Mouse (Mus musculus) limb, embryonic 13.5 days (tissue): ENCODE results near the gene Chrm4. TPM values are rescaled to one million over a fixed set of nuclear protein-coding genes. Genes with fewer than 3 reads are reported as not detected.

Experiments
- ATAC-seq: fragments of 200-750 bp; cut with Nextera tagmentation; 2 replicates; pipeline ENCODE4 v1.8.0; 2017; ENCODE audit warnings: low read depth, moderate number of reproducible peaks, moderate TSS enrichment; ENCODE audit not compliant: low FRiP score
- H3K27ac ChIP-seq: fragments of 300-500 bp; sonication (generic); 2 replicates; pipeline ENCODE4 v1.5.1; 2015; ENCODE audit warnings: inconsistent platforms, mild to moderate bottlenecking, moderate library complexity
- H3K27me3 ChIP-seq: fragments of 300-500 bp; sonication (generic); 2 replicates; pipeline ENCODE4 v1.6.1; 2015; ENCODE audit warnings: mild to moderate bottlenecking, inconsistent platforms
- H3K36me3 ChIP-seq: fragments of 300-500 bp; sonication (generic); 2 replicates; pipeline ENCODE4 v1.6.1; 2015; ENCODE audit warnings: inconsistent platforms, mild to moderate bottlenecking, moderate library complexity
- H3K4me1 ChIP-seq: fragments of 300-500 bp; sonication (generic); 2 replicates; pipeline ENCODE4 v1.6.1; 2015; ENCODE audit warnings: inconsistent platforms
- H3K4me2 ChIP-seq: fragments of 300-500 bp; sonication (generic); replicated peaks from 2 replicates; pipeline ENCODE4 v1.6.1; 2015; ENCODE audit warnings: inconsistent platforms, mild to moderate bottlenecking, moderate library complexity
- H3K4me3 ChIP-seq: fragments of 300-500 bp; sonication (generic); 2 replicates; pipeline ENCODE4 v1.5.1; 2015; ENCODE audit warnings: moderate library complexity, mild to moderate bottlenecking, inconsistent platforms
- H3K9ac ChIP-seq: fragments of 300-500 bp; sonication (generic); 2 replicates; pipeline ENCODE4 v1.6.1; 2015; ENCODE audit warnings: mild to moderate bottlenecking, inconsistent platforms
- H3K9me3 ChIP-seq: fragments of 300-500 bp; sonication (generic); 2 replicates; pipeline ENCODE4 v1.6.1; 2016; ENCODE audit warnings: inconsistent platforms
- WGBS: fragments of 180-500 bp; shearing (Covaris S2); methylation state at CpG from one replicate; pipeline ENCODE4 v1.1.7; 2015; 5-methylcytosine and 5-hydroxymethylcytosine counted together
- polyA plus RNA-seq: library from polyadenylated mRNA; unstranded; fragments of >200 nt; fragmentation: Nextera tagmentation; extraction: Ambion mirVana; gene quantifications from 2 replicates; pipeline ENCODE4 v1.2.1, GENCODE M21; 2015

The Chrm4 gene
- polyA plus RNA-seq, 1 experiment from 2014 or later, result 0.78 TPM

DNA sequence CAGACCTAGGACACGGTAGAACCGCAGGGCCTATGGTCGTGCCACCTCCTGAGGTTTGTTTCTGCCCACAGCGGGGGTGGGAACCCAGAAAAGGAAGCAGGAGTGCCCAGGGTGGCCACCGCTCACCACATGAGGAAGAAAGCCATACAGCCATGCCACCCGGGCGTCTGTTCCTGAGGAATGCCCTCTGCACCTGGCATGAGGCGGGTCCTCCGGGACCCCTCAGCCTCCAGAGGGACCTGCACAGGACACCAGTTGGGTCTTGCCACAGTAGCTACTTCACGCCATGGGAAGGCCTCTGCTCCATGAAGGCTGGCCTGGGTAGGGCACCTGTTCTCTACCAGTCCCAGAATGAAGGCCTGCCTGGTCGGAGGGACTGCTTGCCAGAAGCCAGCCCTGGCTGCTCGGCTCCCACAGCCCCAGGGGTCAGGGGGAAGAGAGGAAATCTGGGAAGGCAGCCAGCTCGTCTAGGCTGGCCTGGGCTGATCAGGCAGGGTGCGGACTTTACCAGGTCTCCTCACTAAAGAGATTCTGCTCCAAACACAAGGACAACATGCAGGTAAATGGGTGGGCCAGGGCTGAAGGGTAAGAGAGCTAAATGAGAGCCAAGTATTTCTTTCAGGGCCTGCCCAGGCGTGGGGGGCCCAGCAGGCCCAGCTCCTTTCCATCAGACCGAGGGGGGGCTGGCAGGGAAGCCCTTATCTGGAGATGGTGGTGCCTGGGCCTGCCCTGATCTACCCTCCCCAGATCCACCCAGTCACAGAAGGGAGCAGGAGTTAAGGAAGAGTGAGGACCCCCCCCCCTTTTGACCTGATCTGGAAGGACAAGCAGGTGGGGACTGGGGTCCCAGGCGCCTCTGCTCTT is 22.6 kb downstream of the Chrm4 start:
- Histone ChIP-seq H3K4me2 (peak overlapping the region; percentile 53), H3K4me1 (peaks cover 57% of the 10 kb centered on the region), H3K4me3 (0 out of 2 replicates have a peak overlapping the region, but pooled peaks have one; percentile 7), H3K9me3 (no peaks in the 10 kb centered on the region), H3K9ac (peak overlapping the region; percentile 54), H3K27me3 (no peaks in the 10 kb centered on the region), H3K36me3 (peaks cover 3% of the 10 kb centered on the region; the same call in 1 of the 2 replicates), H3K27ac (peak overlapping the region; percentile 75; the same call in 1 of the 2 replicates)
- 0 out of 2 replicates have a peak, but pooled peaks have one; percentile 2 for ATAC-seq
- 62% methylated on average over 17 of the region's 17 CpGs for WGBS

DNA sequence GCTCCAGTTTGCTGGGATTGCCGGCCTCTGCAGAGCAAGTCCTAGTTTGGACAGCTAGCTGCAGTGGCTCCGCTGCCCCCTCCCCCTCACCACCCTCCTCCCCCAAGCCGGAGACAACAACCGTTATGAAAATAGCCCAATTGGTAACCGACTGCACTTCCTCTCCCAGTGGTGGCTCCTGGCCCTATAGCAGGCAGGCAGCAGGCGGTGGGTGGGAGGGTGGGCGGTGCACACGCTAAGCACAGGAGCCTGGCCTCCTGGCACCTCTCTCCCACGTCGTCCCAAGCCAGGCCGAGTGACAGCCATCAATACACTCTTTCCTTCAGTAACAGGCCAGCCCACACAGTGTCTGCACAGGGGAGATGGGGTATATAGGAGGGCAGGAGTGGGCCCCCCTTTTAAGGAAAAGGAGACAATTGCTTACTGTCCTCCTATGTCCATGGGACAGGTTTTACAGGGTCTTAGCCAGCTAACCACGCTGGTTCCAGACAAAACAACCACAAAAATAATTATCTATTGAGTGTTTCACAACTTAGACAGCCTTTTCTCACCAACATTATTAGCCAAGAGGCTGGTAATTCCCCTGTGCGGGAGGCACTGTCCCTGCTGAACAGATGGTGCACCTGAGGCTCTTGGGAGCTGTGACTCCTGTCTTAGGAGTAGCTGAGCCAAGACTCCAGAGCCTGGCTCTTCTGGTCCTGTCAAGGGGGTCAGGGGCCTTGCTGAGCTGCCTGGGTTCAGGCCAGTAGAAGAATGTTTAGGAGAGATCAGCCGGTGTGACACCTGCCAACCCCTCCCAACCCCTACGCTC is 23.4 kb downstream of the Chrm4 start:
- WGBS, result 16% methylated on average over 14 of the region's 15 CpGs
- peaks cover 58% of the 10 kb centered on the region for H3K4me1 ChIP-seq
- 0 out of 2 replicates have a peak overlapping the region, but pooled peaks have one; percentile 7 for H3K4me3 ChIP-seq
- ATAC-seq, result peak; percentile 53
- peak overlapping the region; percentile 54 for H3K9ac ChIP-seq
- peak overlapping the region; percentile 53 for H3K4me2 ChIP-seq
- no peaks in the 10 kb centered on the region for H3K9me3 ChIP-seq
- no peaks in the 10 kb centered on the region for H3K27me3 ChIP-seq
- H3K27ac ChIP-seq, result peak overlapping the region; percentile 75; the same call in 1 of the 2 replicates
- H3K36me3 ChIP-seq, result no peaks in the 10 kb centered on the region

DNA sequence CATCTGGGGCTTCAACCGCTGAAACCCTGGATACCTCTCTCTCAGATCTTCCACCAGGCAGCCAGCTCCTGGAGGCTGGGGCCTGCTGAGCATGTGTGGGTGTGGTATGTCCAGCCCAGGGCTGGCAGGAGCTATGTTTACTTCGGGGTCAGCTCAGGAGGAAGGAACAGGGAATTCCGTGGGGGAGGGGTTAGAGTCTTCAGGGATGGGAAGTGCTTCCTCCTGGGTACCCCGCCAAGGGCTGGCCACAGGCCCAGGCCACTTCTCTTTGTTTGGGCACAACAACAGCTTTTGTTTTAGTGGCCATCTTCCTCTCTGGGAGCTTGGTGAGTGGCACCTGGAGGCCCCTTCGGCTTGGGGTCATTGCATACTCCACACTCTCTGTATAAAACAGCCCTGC is 26.8 kb downstream of the Chrm4 start:
- no peaks in the 10 kb centered on the region for H3K9me3 ChIP-seq

DNA sequence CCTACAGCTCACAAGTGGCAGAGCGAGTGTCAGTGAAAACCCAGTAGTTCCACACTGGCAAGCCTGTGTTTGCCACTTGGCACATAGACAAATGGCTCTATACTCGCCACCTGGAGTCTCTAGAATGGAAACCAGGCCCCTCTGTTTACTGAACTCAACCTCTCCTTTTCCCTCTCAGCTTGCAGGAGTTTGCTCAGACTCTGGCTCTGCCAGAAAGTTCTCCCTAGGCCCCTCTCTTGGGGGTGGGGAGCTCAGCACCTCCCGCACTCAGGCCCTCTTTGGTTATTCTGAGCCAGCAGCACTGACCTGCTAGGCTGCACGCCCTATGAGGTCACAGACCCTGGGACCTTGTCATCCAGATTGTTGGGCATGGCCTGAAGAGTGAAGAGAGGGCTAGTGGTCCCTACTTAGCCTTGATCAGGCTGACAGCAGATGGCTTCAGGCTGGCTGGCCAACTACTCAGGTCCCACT is 28.1 kb downstream of the Chrm4 start:
- Histone ChIP-seq H3K9me3 (no peaks in the 10 kb centered on the region), H3K9ac (no peak overlapping the region), H3K4me2 (no peak overlapping the region), H3K36me3 (0 out of 2 replicates have a peak, but pooled peaks cover 3% of the 10 kb centered on the region), H3K27ac (no peak overlapping the region), H3K27me3 (no peaks in the 10 kb centered on the region), H3K4me1 (peaks cover 46% of the 10 kb centered on the region), H3K4me3 (no peak overlapping the region)
- ATAC-seq, result no peak
- WGBS, result 91% methylated on average over 4 of the region's 4 CpGs

More for the DNA sequence above, 26.8 kb downstream of the Chrm4 start:
- Histone ChIP-seq H3K36me3 (no peaks in the 10 kb centered on the region), H3K4me1 (peaks cover 52% of the 10 kb centered on the region), H3K4me2 (no peak overlapping the region), H3K9ac (no peak overlapping the region), H3K27ac (no peak overlapping the region), H3K4me3 (no peak overlapping the region), H3K27me3 (no peaks in the 10 kb centered on the region)
- ATAC-seq, result no peak
- 18% methylated on average over 5 of the region's 5 CpGs for WGBS

DNA sequence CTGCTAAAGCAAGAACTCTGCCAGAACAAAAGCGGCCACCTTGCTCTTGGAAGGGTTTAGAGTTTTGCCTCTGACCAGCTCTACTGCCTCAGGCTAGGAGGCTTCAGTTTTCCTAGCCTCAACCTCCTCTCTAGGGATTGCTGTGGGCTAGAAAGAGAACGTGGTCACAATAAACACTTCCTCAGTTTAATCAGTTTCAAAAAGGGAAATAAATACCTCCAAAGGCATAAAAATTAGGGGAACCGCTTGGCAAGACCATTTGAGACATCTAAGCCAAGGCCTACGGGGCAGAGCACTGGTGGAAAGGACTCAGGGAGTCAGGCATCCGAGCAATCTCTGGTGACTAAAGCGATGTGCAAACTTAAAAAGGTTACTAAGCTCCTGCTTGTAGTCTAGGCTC is 28.8 kb downstream of the Chrm4 start:
- no peak for ATAC-seq
- no peaks in the 10 kb centered on the region for H3K27me3 ChIP-seq
- peaks cover 43% of the 10 kb centered on the region for H3K4me1 ChIP-seq
- H3K4me2 ChIP-seq, result no peak overlapping the region
- H3K9ac ChIP-seq, result no peak overlapping the region
- no peak overlapping the region for H3K27ac ChIP-seq
- WGBS, result 74% methylated on average over 6 of the region's 6 CpGs
- no peak overlapping the region for H3K4me3 ChIP-seq
- H3K9me3 ChIP-seq, result no peaks in the 10 kb centered on the region
- H3K36me3 ChIP-seq, result 0 out of 2 replicates have a peak, but pooled peaks cover 6% of the 10 kb centered on the region

DNA sequence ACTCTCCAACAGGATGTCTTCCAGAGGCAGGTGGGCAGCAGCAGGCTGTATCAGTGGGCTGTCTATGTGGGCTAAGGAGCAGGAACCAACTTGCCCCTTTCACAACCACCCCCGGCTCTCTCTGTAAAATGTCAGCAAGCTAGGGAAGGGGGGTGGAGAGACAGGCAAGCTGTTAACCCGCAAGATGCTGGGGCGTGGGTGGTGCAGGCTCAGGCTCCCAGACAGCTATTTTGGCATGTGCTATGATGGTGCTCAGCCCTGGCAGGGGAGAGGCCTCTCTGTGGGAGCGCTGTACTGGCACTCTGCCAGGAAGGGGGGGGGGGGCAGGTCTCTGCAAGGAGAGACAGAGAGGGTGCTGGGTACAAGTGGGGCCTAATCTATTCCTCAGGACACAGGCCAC is 30.0 kb downstream of the Chrm4 start:
- H3K4me2 ChIP-seq, result 0 out of 2 replicates have a peak overlapping the region, but pooled peaks have one; percentile 20
- H3K27ac ChIP-seq, result no peak overlapping the region; the same call in 1 of the 2 replicates
- peaks cover 53% of the 10 kb centered on the region for H3K4me1 ChIP-seq
- H3K9ac ChIP-seq, result no peak overlapping the region
- H3K36me3 ChIP-seq, result 0 out of 2 replicates have a peak, but pooled peaks cover 6% of the 10 kb centered on the region
- no peak overlapping the region for H3K4me3 ChIP-seq
- no peaks in the 10 kb centered on the region for H3K9me3 ChIP-seq
- 29% methylated on average over 4 of the region's 4 CpGs for WGBS
- H3K27me3 ChIP-seq, result no peaks in the 10 kb centered on the region
- ATAC-seq, result peak; percentile 54; the same call in 1 of the 2 replicates

DNA sequence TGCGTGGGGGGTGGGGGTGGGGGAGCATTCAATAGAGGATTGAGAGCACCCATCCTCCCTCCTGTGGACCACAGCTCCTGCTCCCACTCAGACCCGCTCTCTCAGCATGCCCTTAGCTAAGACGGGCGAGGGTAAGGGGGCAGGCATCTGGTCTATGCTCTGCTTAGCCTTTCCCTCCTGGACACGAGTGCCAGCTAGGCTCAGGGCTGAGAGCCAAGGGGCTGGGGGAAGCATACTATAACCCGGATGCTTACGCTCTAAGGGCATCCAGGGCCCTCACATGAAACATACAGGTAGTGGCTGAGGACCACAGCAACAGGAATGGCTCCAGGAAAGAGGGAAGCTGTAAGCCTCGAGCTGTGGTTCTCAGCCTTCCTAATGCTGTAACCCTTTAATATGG is 31.0 kb downstream of the Chrm4 start:
- Histone ChIP-seq H3K36me3 (0 out of 2 replicates have a peak, but pooled peaks cover 6% of the 10 kb centered on the region), H3K9me3 (no peaks in the 10 kb centered on the region), H3K4me2 (no peak overlapping the region), H3K9ac (no peak overlapping the region), H3K27ac (no peak overlapping the region), H3K4me1 (peaks cover 61% of the 10 kb centered on the region), H3K27me3 (no peaks in the 10 kb centered on the region), H3K4me3 (no peak overlapping the region)
- ATAC-seq, result no peak
- 84% methylated on average over 8 of the region's 8 CpGs for WGBS

DNA sequence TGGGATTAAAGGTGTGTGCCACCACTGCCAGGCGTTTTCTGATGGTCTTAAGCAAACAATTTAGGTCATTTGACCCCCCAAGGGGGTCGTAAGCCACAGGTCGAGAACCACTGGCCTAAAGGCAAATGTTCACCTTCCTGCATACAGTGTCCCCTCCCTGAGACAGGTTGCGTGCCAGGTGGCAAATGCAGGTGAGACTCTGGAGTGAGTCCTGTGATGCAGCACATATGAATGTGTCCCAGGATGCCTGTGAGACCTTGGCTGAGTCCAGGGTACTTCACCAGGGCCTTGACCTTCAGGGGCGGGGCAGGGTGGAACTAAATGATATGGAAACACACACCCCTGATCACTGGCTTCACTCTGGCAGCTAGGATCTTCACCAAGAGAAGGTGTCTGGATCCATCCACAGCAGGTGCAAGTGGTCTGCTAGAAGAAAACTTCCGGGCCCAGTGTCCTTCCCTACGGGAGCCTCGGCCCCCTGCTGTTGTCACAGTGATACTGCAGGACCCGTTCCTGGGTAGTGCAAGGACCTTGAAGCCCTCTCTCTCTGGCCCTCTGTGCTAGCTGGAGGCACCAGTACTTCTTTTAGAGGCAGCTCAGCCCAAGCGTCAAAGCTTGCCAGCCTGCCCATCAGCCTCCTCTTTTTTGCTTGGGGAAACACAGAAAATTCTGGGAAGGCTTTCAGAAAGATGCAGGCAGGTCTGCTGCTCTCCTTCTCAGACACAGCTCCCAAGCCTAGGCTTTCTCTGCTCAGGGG is 31.8 kb downstream of the Chrm4 start:
- Histone ChIP-seq H3K9me3 (no peaks in the 10 kb centered on the region), H3K4me3 (no peak overlapping the region), H3K4me1 (peaks cover 56% of the 10 kb centered on the region), H3K4me2 (no peak overlapping the region), H3K9ac (no peak overlapping the region; the same call in 1 of the 2 replicates), H3K27ac (no peak overlapping the region), H3K36me3 (0 out of 2 replicates have a peak, but pooled peaks cover 6% of the 10 kb centered on the region), H3K27me3 (no peaks in the 10 kb centered on the region)
- 43% methylated on average over 10 of the region's 10 CpGs for WGBS
- no peak for ATAC-seq

DNA sequence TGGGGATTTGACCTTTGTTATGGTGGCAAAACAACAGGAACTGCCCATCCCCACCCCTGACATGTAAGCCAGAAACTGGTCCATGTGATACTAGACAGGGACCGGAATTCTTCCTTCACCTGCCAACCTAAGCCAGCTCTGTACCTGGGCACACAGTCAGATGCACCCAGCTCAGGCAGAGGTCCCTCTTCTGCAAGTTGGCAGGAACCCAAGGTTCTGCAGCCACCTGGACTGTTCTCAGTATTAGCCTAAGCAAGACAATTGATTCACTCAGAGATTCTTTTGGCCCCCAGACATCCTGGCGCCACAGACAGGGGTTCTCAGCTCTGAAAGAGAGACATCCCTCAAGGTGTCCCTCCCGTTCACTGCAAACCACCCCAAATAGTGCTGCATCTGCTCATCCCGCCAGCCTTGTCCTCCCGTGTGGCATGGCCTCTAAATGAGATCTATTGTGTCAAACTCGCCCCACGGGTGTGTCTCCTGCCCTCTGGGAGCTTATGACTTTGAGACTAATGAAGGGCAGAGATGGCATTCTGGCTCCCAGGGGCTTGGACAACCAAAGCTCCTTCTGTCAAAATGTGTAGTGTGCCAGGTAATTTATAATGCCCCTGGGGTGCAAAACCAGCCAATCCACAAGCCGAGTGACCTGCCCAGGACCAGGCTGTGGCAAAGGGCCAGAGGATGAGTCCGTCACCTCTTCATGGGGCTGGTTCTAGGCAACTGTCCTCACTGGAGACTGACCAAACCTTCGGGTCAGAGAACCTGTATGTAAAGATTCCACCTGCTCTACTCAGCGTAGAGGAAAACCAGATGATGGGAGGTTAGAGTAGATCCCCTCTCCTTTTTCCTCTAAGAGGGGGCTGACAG is 32.7 kb downstream of the Chrm4 start:
- H3K27ac ChIP-seq, result no peak overlapping the region
- H3K4me1 ChIP-seq, result peaks cover 52% of the 10 kb centered on the region
- H3K4me3 ChIP-seq, result no peak overlapping the region
- ATAC-seq, result no peak
- H3K9me3 ChIP-seq, result no peaks in the 10 kb centered on the region
- no peaks in the 10 kb centered on the region for H3K27me3 ChIP-seq
- WGBS, result 83% methylated on average over 11 of the region's 11 CpGs
- H3K4me2 ChIP-seq, result no peak overlapping the region; the same call in 1 of the 2 replicates
- 0 out of 2 replicates have a peak, but pooled peaks cover 6% of the 10 kb centered on the region for H3K36me3 ChIP-seq
- peak overlapping the region; percentile 35 for H3K9ac ChIP-seq

DNA sequence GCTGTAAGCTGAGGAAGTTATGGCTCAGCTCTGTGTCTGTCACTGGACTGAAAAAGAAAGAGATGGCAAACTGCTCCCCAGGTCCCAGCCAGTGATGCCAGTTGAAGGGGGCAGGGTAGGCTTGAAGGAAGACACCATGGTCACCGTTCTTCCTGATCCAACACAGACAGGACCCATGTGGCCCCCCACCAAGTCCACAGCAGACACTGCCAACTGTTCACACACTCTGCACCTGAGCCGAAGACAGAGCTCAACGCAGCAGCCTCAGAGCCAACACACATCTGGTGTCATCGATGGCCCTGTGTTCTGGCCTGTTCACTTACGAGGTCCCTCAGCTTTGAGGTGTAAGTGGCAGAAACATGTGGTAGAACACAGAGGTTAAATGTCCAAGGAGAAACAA is 33.4 kb downstream of the Chrm4 start:
- H3K4me2 ChIP-seq, result no peak overlapping the region
- H3K4me1 ChIP-seq, result peaks cover 50% of the 10 kb centered on the region
- WGBS, result 89% methylated on average over 5 of the region's 5 CpGs

More for the DNA sequence above, 33.4 kb downstream of the Chrm4 start:
- no peak for ATAC-seq
- no peak overlapping the region for H3K4me3 ChIP-seq
- H3K36me3 ChIP-seq, result 0 out of 2 replicates have a peak, but pooled peaks cover 6% of the 10 kb centered on the region
- no peaks in the 10 kb centered on the region for H3K9me3 ChIP-seq
- H3K9ac ChIP-seq, result no peak overlapping the region
- H3K27ac ChIP-seq, result no peak overlapping the region
- H3K27me3 ChIP-seq, result no peaks in the 10 kb centered on the region
